Mouse (Mus musculus): ENCODE measurements at regions not wholly inside any gene's neighbourhood (a gene's known extent, or its start where the extent isn't known, plus 50 kb on each side); places are given as distances from the start of the nearest gene placed in this dataset.

DNA sequence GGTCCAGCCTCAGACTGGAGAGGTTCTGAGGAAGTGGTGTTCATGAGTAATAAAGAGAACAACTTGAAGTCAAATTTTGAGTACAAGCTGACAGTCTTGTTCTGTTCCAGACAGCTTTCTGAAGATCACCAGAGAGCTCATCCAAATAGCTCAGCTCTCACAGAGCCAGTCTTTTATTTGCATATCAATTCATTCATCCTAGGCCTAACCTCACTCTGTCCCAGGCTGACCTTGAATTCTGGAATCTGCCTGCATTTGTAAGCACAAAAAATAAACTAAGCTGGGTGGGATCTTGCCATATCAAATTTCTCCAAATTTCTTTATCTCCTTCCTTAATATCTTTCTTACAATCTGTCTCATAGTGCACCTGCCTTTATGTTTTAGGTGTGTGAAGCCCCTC lies 362.9 kb upstream of the Dmac1 start:
- TF ChIP-seq CTCF (IDR thresholded peaks at IDR 0.05; ENCODE audit: insufficient read depth, low read length) (no peak), POLR2A (IDR thresholded peaks at IDR 0.05; ENCODE audit: borderline replicate concordance, extremely low read depth, low read depth, low read length) (no peak)

All from lung, adult 2 months (tissue).